Mouse (Mus musculus) E14TG2a.4 (cell line): ENCODE results near the gene Lsamp.

ENCODE experiments used
- CTCF ChIP-seq: conservative IDR thresholded peaks from 2 replicates; pipeline ENCODE4 v1.5.1; 2014; ENCODE audit warnings: low read length
- NANOG ChIP-seq: IDR thresholded peaks from 2 replicates; pipeline ENCODE4 v1.6.1; 2014; ENCODE audit warnings: borderline replicate concordance, low read length, mixed read lengths

DNA sequence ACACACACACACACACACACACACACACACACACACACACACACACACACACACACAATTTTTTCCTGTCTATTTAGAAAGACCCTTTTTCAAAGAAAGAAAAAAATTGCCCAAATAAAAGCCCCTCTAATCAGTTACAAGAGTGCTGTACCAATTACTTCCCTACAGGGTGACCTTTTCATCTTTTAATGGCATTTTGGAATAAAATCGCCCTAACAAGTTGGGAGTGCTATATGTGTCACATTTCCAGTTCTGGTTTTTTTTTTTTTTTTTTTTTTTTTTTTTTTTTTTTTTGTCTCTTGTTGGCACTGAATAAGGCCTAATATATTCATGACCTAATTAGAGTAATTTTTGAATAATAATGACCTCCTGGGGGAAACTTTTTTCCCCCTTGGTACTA, 923.7 kb downstream of the Lsamp start:
- TF ChIP-seq CTCF (no peak), NANOG (no peak)
